ENCODE assay signal across 9 mouse cellular contexts in genomic region chr16:94227328-94228018, GRCm38 (mm10).
A peak's percentile ranks its signal among the peaks of the same experiment; 100 is the strongest.
DNase-seq lines count a peak whose midpoint lies in the region; ATAC-seq lines count a peak whose summit lies in the region.
"Had no signal": no experiment of that assay in that cellular context is flagged by ENCODE, and none has a peak within 500 bp of the region (broad histone marks: within the 10 kb centered on the region; RNA-seq: fewer than 3 reads in every experiment).

No protein-coding gene starts in this region.

- 20% methylated on average over 18 of the region's 18 CpGs for WGBS in embryonic facial prominence, embryonic 14.5 days
- WGBS in neural tube, embryonic 12.5 days, result 11% methylated on average over 18 of the region's 18 CpGs

- intact Hi-C loops in heart, postnatal 10 days (cut with DNase I), result no loop called here

- no peaks in the 10 kb centered on the region for H3K9me3 ChIP-seq in embryonic facial prominence, embryonic 14.5 days (ENCODE audit: control insufficient read depth, low read length)
- no peaks in the 10 kb centered on the region for H3K9me3 ChIP-seq in neural tube, embryonic 12.5 days
- H3K9me3 ChIP-seq: G1E had no signal

- no peaks in the 10 kb centered on the region for H3K27me3 ChIP-seq in embryonic facial prominence, embryonic 14.5 days (replicated peaks; ENCODE audit: control insufficient read depth, insufficient read depth, low read length)
- peaks cover 87% of the 10 kb centered on the region for H3K27me3 ChIP-seq in neural tube, embryonic 12.5 days (replicated peaks)

- peak overlapping the region; percentile 11; the same call in 1 of the 2 replicates for H3K4me2 ChIP-seq in embryonic facial prominence, embryonic 14.5 days (ENCODE audit: low read depth, low read length)
- 0 out of 2 replicates have a peak overlapping the region, but pooled peaks have one; percentile 7 for H3K4me2 ChIP-seq in neural tube, embryonic 12.5 days (replicated peaks)

- no peak overlapping the region for H3K27ac ChIP-seq in embryonic facial prominence, embryonic 14.5 days (replicated peaks; ENCODE audit: low read depth, low read length)
- H3K27ac ChIP-seq in neural tube, embryonic 12.5 days, result no peak overlapping the region

- peak; percentile 89 for ATAC-seq in embryonic facial prominence, embryonic 14.5 days (ENCODE audit: low read depth)
- peak; percentile 90 for ATAC-seq in neural tube, embryonic 12.5 days (ENCODE audit: low FRiP score, low read depth)
- ATAC-seq in megakaryocyte-erythroid progenitor cell, adult 5-6 weeks (replicated peaks; ENCODE audit: low FRiP score, low TSS enrichment, poor library complexity, severe bottlenecking), result no peak

- DNase-seq in right cerebral cortex, postnatal 10 days (ENCODE audit: low spot score in 2 of 2), result peak; percentile 74 to 75
- no peak for DNase-seq in right cerebral cortex, postnatal 14 days
- DNase-seq in embryonic facial prominence, embryonic 14.5 days (ENCODE audit: low spot score), result peak; percentile 93
- DNase-seq in heart, postnatal 10 days, result peak; percentile 69 to 72
- peak; percentile 88 to 92 for DNase-seq in kidney, postnatal 36 days
- DNase-seq in thymus, postnatal 36 days, result no peak

- no peaks in the 10 kb centered on the region for H3K36me3 ChIP-seq in embryonic facial prominence, embryonic 14.5 days (ENCODE audit: control insufficient read depth, insufficient read depth, low read length)
- H3K36me3 ChIP-seq in neural tube, embryonic 12.5 days, result no peaks in the 10 kb centered on the region

- H3K4me1 ChIP-seq in embryonic facial prominence, embryonic 14.5 days (ENCODE audit: control insufficient read depth, insufficient read depth, low read length), result peaks cover 19% of the 10 kb centered on the region
- peaks cover 15% of the 10 kb centered on the region for H3K4me1 ChIP-seq in neural tube, embryonic 12.5 days

- H3K9ac ChIP-seq in embryonic facial prominence, embryonic 14.5 days (ENCODE audit: low read depth, low read length), result no peak overlapping the region
- no peak overlapping the region for H3K9ac ChIP-seq in neural tube, embryonic 12.5 days

- no peak overlapping the region for H3K4me3 ChIP-seq in embryonic facial prominence, embryonic 14.5 days (ENCODE audit: low read depth, low read length)
- no peak overlapping the region for H3K4me3 ChIP-seq in neural tube, embryonic 12.5 days

Comparison
In these comparisons a context has a peak if more than half of its experiments do, and no peak if none do; other contexts are left out.
1. DNase-seq: peak in right cerebral cortex, postnatal 10 days (2 of 2), embryonic facial prominence, embryonic 14.5 days (single experiment), heart, postnatal 10 days (2 of 2) and kidney, postnatal 36 days (2 of 2); none in right cerebral cortex, postnatal 14 days (single experiment) and thymus, postnatal 36 days (0 of 2).